ENCODE assay signal across 9 mouse cellular contexts in genomic region chr2:144329937-144330336, GRCm38 (mm10). TPM values are rescaled to one million over a fixed set of nuclear protein-coding genes. Genes with fewer than 3 reads are reported as not detected.
A peak's percentile ranks its signal among the peaks of the same experiment; 100 is the strongest.
DNase-seq lines count a peak whose midpoint lies in the region; ATAC-seq and TF ChIP-seq lines count a peak whose summit lies in the region.
"Had no signal": no experiment of that assay in that cellular context is flagged by ENCODE, and none has a peak within 500 bp of the region (broad histone marks: within the 10 kb centered on the region; RNA-seq: fewer than 3 reads in every experiment).

No protein-coding gene starts in this region.

- intact Hi-C loops in gastrocnemius, adult 2 months (cut with DNase I) = no loop called here

- TF ChIP-seq POLR2A in thymus, adult 2 months (IDR thresholded peaks at IDR 0.05; ENCODE audit: control insufficient read depth, extremely low read depth, insufficient read depth, low read length, poor library complexity) = no peak

- H3K27ac ChIP-seq in gastrocnemius, adult 2 months = no peak overlapping the region
- H3K27ac ChIP-seq in midbrain, embryonic 10.5 days (replicated peaks) = no peak overlapping the region
- no peak overlapping the region for H3K27ac ChIP-seq in midbrain, embryonic 15.5 days
- no peak overlapping the region for H3K27ac ChIP-seq in limb, embryonic 13.5 days
- no peak overlapping the region for H3K27ac ChIP-seq in thymus, adult 2 months (ENCODE audit: control insufficient read depth, insufficient read depth, low read length)

- peaks cover 40% of the 10 kb centered on the region for H3K4me1 ChIP-seq in midbrain, embryonic 10.5 days
- peaks cover 32% of the 10 kb centered on the region for H3K4me1 ChIP-seq in midbrain, embryonic 15.5 days
- peaks cover 36% of the 10 kb centered on the region for H3K4me1 ChIP-seq in limb, embryonic 13.5 days
- 0 out of 2 replicates have a peak, but pooled peaks cover 6% of the 10 kb centered on the region for H3K4me1 ChIP-seq in thymus, adult 2 months (replicated peaks; ENCODE audit: control insufficient read depth, insufficient read depth, low read length)

- H3K4me2 ChIP-seq in midbrain, embryonic 15.5 days = no peak overlapping the region; the same call in 1 of the 2 replicates
- H3K4me2 ChIP-seq in limb, embryonic 13.5 days (replicated peaks) = peak overlapping the region; percentile 97

- no peak for DNase-seq in gastrocnemius, adult 2 months
- no peak for DNase-seq in gastrocnemius, postnatal 25 days
- peak; percentile 34 for DNase-seq in midbrain, embryonic 10.5 days (ENCODE audit: low spot score)
- no peak for DNase-seq in thymus, adult 2 months
- DNase-seq in spleen, adult 18-20 months = no peak
- no peak for DNase-seq in lung, postnatal 10 days

- ATAC-seq in midbrain, embryonic 15.5 days (replicated peaks) = no peak
- ATAC-seq in limb, embryonic 13.5 days (ENCODE audit: low FRiP score, low read depth) = no peak

- TF ChIP-seq CTCF in gastrocnemius, adult 2 months (IDR thresholded peaks at IDR 0.05) = no peak
- TF ChIP-seq CTCF in thymus, adult 2 months (IDR thresholded peaks at IDR 0.05; ENCODE audit: borderline replicate concordance, control insufficient read depth, extremely low read depth, insufficient read depth, low read length, poor library complexity) = no peak

- no peaks in the 10 kb centered on the region for H3K9me3 ChIP-seq in midbrain, embryonic 10.5 days (replicated peaks)
- H3K9me3 ChIP-seq in midbrain, embryonic 15.5 days = no peaks in the 10 kb centered on the region
- H3K9me3 ChIP-seq in limb, embryonic 13.5 days = no peaks in the 10 kb centered on the region

- peaks cover 77% of the 10 kb centered on the region for H3K27me3 ChIP-seq in midbrain, embryonic 10.5 days (ENCODE audit: low read depth, poor library complexity, severe bottlenecking)
- peaks cover 65% of the 10 kb centered on the region for H3K27me3 ChIP-seq in midbrain, embryonic 15.5 days (replicated peaks)
- H3K27me3 ChIP-seq in limb, embryonic 13.5 days = peaks cover 78% of the 10 kb centered on the region
- H3K27me3 ChIP-seq in thymus, adult 2 months (ENCODE audit: control insufficient read depth, insufficient read depth, low read length) = peaks cover 23% of the 10 kb centered on the region

- H3K36me3 ChIP-seq in midbrain, embryonic 10.5 days = no peaks in the 10 kb centered on the region
- H3K36me3 ChIP-seq in midbrain, embryonic 15.5 days (replicated peaks) = no peaks in the 10 kb centered on the region
- no peaks in the 10 kb centered on the region for H3K36me3 ChIP-seq in limb, embryonic 13.5 days
- no peaks in the 10 kb centered on the region for H3K36me3 ChIP-seq in thymus, adult 2 months (ENCODE audit: control insufficient read depth, insufficient read depth, low read length)

- 3% methylated on average over 10 of the region's 10 CpGs for WGBS in midbrain, embryonic 10.5 days
- 1% methylated on average over 10 of the region's 10 CpGs for WGBS in midbrain, embryonic 15.5 days
- 2% methylated on average over 10 of the region's 10 CpGs for WGBS in limb, embryonic 13.5 days
- WGBS in thymus, adult 2 months = 16% methylated on average over 10 of the region's 10 CpGs

- no peak overlapping the region for H3K9ac ChIP-seq in midbrain, embryonic 15.5 days
- H3K9ac ChIP-seq in limb, embryonic 13.5 days = no peak overlapping the region

- H3K4me3 ChIP-seq in gastrocnemius, adult 2 months = peak overlapping the region; percentile 78; the same call in 1 of the 2 replicates
- H3K4me3 ChIP-seq in midbrain, embryonic 10.5 days = peak overlapping the region; percentile 21; the same call in 1 of the 2 replicates
- no peak overlapping the region for H3K4me3 ChIP-seq in midbrain, embryonic 15.5 days
- peak overlapping the region; percentile 60 for H3K4me3 ChIP-seq in limb, embryonic 13.5 days
- H3K4me3 ChIP-seq in thymus, adult 2 months (ENCODE audit: control insufficient read depth, insufficient read depth, low read length) = no peak overlapping the region

RNA-seq across cellular contexts. Expression of gene Ovol2, which starts 2.0 kb away (rescaled TPM):
- total RNA-seq in gastrocnemius, adult 2 months (2021) = not detected
- total RNA-seq in gastrocnemius, postnatal 25 days (2021) = not detected
- not detected in 2 replicates for polyA plus RNA-seq in midbrain, embryonic 10.5 days (2016; fragmentation: Nextera tagmentation; extraction: Ambion mirVana)
- polyA plus RNA-seq in midbrain, embryonic 15.5 days (2015; fragmentation: Nextera tagmentation; extraction: Ambion mirVana) = not detected in 2 replicates
- polyA plus RNA-seq in limb, embryonic 13.5 days (2015; fragmentation: Nextera tagmentation; extraction: Ambion mirVana) = 0.88 and 1.3 TPM in 2 replicates
- polyA plus RNA-seq in thymus, adult 2 months (2012; rRNA removed) = 0.71 and 0.93 TPM in 2 replicates
- polyA plus RNA-seq: C2C12 had no signal

RNA-seq across cellular contexts. Expression of gene Kat14, which starts 38.8 kb away (rescaled TPM):
- total RNA-seq in gastrocnemius, adult 2 months (2021) = 10 to 100 TPM; 21.3 to 25.4 TPM
- total RNA-seq in gastrocnemius, postnatal 25 days (2021) = 10 to 100 TPM; 16.9 to 20.9 TPM
- 58.9 and 60.1 TPM in 2 replicates for polyA plus RNA-seq in midbrain, embryonic 10.5 days (2016; fragmentation: Nextera tagmentation; extraction: Ambion mirVana)
- 29.1 and 30.7 TPM in 2 replicates for polyA plus RNA-seq in midbrain, embryonic 15.5 days (2015; fragmentation: Nextera tagmentation; extraction: Ambion mirVana)
- 47.3 and 48.8 TPM in 2 replicates for polyA plus RNA-seq in limb, embryonic 13.5 days (2015; fragmentation: Nextera tagmentation; extraction: Ambion mirVana)
- polyA plus RNA-seq in thymus, adult 2 months (2012; rRNA removed) = 30.2 and 34.8 TPM in 2 replicates

RNA-seq across cellular contexts. Expression of gene Pet117, which starts 38.9 kb away (rescaled TPM):
- total RNA-seq in gastrocnemius, adult 2 months (2021) = 1 to 10 TPM; 5.2 to 8.4 TPM
- 1 to 10 TPM; 5.8 to 6.5 TPM for total RNA-seq in gastrocnemius, postnatal 25 days (2021)
- not detected in 2 replicates for polyA plus RNA-seq in midbrain, embryonic 10.5 days (2016; fragmentation: Nextera tagmentation; extraction: Ambion mirVana)
- 0.51 and 2.9 TPM in 2 replicates for polyA plus RNA-seq in midbrain, embryonic 15.5 days (2015; fragmentation: Nextera tagmentation; extraction: Ambion mirVana)
- polyA plus RNA-seq in limb, embryonic 13.5 days (2015; fragmentation: Nextera tagmentation; extraction: Ambion mirVana) = 5.7 TPM in 1 of 2 replicates, not detected in the other
- polyA plus RNA-seq in thymus, adult 2 months (2012; rRNA removed) = not detected in 2 replicates

RNA-seq across cellular contexts. Expression of gene Snx5, which starts 59.2 kb away (rescaled TPM):
- total RNA-seq in gastrocnemius, adult 2 months (2021) = 10 to 100 TPM; 52.0 to 60.6 TPM
- total RNA-seq in gastrocnemius, postnatal 25 days (2021) = 10 to 100 TPM; 39.6 to 39.8 TPM
- 102 and 120 TPM in 2 replicates for polyA plus RNA-seq in midbrain, embryonic 10.5 days (2016; fragmentation: Nextera tagmentation; extraction: Ambion mirVana)
- 62.0 and 62.8 TPM in 2 replicates for polyA plus RNA-seq in midbrain, embryonic 15.5 days (2015; fragmentation: Nextera tagmentation; extraction: Ambion mirVana)
- 130 and 133 TPM in 2 replicates for polyA plus RNA-seq in limb, embryonic 13.5 days (2015; fragmentation: Nextera tagmentation; extraction: Ambion mirVana)
- 71.0 and 73.5 TPM in 2 replicates for polyA plus RNA-seq in thymus, adult 2 months (2012; rRNA removed)

RNA-seq across cellular contexts. Expression of gene Mgme1, which starts 59.5 kb away (rescaled TPM):
- total RNA-seq in gastrocnemius, adult 2 months (2021) = 10 to 100 TPM; 10.2 to 11.9 TPM
- total RNA-seq in gastrocnemius, postnatal 25 days (2021) = 1 to 10 TPM; 6.0 to 6.5 TPM
- 22.5 and 26.0 TPM in 2 replicates for polyA plus RNA-seq in midbrain, embryonic 10.5 days (2016; fragmentation: Nextera tagmentation; extraction: Ambion mirVana)
- 11.5 and 12.3 TPM in 2 replicates for polyA plus RNA-seq in midbrain, embryonic 15.5 days (2015; fragmentation: Nextera tagmentation; extraction: Ambion mirVana)
- polyA plus RNA-seq in limb, embryonic 13.5 days (2015; fragmentation: Nextera tagmentation; extraction: Ambion mirVana) = 19.7 and 22.6 TPM in 2 replicates
- 4.7 and 5.4 TPM in 2 replicates for polyA plus RNA-seq in thymus, adult 2 months (2012; rRNA removed)

Comparison
In these comparisons a context has a peak if more than half of its experiments do, and no peak if none do; other contexts are left out.
1. H3K4me3 ChIP-seq: peak in gastrocnemius, adult 2 months (single experiment), midbrain, embryonic 10.5 days (single experiment) and limb, embryonic 13.5 days (single experiment); none in midbrain, embryonic 15.5 days (single experiment) and thymus, adult 2 months (single experiment).